In the genomic region with DNA sequence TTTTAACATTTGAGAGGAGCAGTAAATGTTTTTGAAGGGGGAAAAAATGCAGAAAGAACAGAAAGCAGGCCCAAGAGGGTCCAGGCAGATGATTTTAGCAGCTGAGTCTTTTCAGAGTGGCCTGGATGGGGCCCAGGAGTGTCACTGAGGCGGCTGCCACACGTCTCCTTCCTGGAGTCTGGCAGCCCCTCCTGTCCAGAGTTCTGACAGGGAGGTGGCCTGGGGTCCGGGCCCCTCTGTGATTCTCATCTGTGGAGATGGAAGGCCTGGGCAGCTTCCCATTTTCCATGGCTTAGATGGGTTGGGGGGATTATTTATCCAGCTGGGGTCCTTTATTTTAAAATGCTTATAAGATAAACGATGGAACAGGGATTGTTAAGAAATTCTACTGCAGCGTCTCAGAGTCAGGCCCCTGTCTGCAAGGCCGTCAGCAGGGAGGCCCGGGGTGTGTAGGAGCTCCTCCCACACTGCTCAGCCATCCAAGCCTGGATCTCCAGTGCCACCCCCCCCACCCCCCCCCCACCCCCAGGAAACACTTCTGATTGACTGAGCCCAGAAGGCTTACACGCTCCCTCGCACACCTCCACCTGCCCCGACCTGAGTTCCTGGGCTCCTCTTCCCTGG, we compare ENCODE assay signal across 14 mouse cellular contexts. TPM values are rescaled to one million over a fixed set of nuclear protein-coding genes. Genes with fewer than 3 reads are reported as not detected.
DNase-seq lines count a peak whose midpoint lies in the region; ATAC-seq and TF ChIP-seq lines count a peak whose summit lies in the region.
"Had no signal": no experiment of that assay in that cellular context is flagged by ENCODE, and none has a peak within 500 bp of the region (broad histone marks: within the 10 kb centered on the region; RNA-seq: fewer than 3 reads in every experiment).

No protein-coding gene starts in this region.

- H3K4me3 ChIP-seq in lung, embryonic 14.5 days (ENCODE audit: low read depth, low read length): no peak overlapping the region
- H3K4me3 ChIP-seq in limb, embryonic 14.5 days (replicated peaks; ENCODE audit: low read length): no peak overlapping the region
- H3K4me3 ChIP-seq in forebrain, embryonic 12.5 days (replicated peaks): no peak overlapping the region
- H3K4me3 ChIP-seq: forebrain, embryonic 13.5 days had no signal

- DNase-seq in gastrocnemius, postnatal 25 days: peak; percentile 53
- no peak for DNase-seq in gastrocnemius, adult 8-10 months (ENCODE audit: low spot score in 2 of 2)
- DNase-seq in lung, embryonic 14.5 days: peak; percentile 87
- no peak for DNase-seq in lung, postnatal 25 days (ENCODE audit: low spot score)
- DNase-seq in limb, embryonic 14.5 days (ENCODE audit: low spot score): peak; percentile 48
- DNase-seq in frontal cortex, postnatal 14 days (ENCODE audit: low spot score in 2 of 2): no peak
- DNase-seq: adrenal gland, postnatal 36 days; cerebellum, adult 18-20 months; right cerebral cortex, postnatal 4 days had no signal

- ATAC-seq in lung, embryonic 14.5 days (ENCODE audit: insufficient read depth): peak; percentile 92
- peak; percentile 79 for ATAC-seq in limb, embryonic 14.5 days (ENCODE audit: low FRiP score, low read depth)
- no peak for ATAC-seq in forebrain, embryonic 12.5 days (ENCODE audit: low FRiP score)
- ATAC-seq in cerebellum, adult (ENCODE audit: insufficient number of reproducible peaks, low FRiP score, low TSS enrichment): no peak
- ATAC-seq: forebrain, embryonic 13.5 days had no signal

- peak overlapping the region; percentile 69; the same call in 1 of the 2 replicates for H3K27ac ChIP-seq in lung, embryonic 14.5 days (ENCODE audit: low read depth)
- H3K27ac ChIP-seq in limb, embryonic 14.5 days (replicated peaks; ENCODE audit: low read depth, low read length): peak overlapping the region; percentile 63
- H3K27ac ChIP-seq in forebrain, embryonic 12.5 days: no peak overlapping the region
- H3K27ac ChIP-seq: forebrain, embryonic 13.5 days; hindbrain, embryonic 14.5 days; macrophage had no signal

- H3K9ac ChIP-seq in lung, embryonic 14.5 days: no peak overlapping the region; the same call in 1 of the 2 replicates
- no peak overlapping the region for H3K9ac ChIP-seq in limb, embryonic 14.5 days (ENCODE audit: low read depth, low read length, severe bottlenecking)
- H3K9ac ChIP-seq in forebrain, embryonic 12.5 days: no peak overlapping the region
- H3K9ac ChIP-seq: forebrain, embryonic 13.5 days; hindbrain, embryonic 14.5 days had no signal

- H3K36me3 ChIP-seq in lung, embryonic 14.5 days (ENCODE audit: insufficient read depth): no peaks in the 10 kb centered on the region
- no peaks in the 10 kb centered on the region for H3K36me3 ChIP-seq in limb, embryonic 14.5 days (ENCODE audit: control insufficient read depth, insufficient read depth, low read length)
- no peaks in the 10 kb centered on the region for H3K36me3 ChIP-seq in forebrain, embryonic 12.5 days (replicated peaks)

- WGBS in lung, embryonic 14.5 days: 24% methylated on average over 10 of the region's 10 CpGs
- WGBS in limb, embryonic 14.5 days: 46% methylated on average over 10 of the region's 10 CpGs
- 65% methylated on average over 10 of the region's 10 CpGs for WGBS in forebrain, embryonic 12.5 days

- peaks cover 14% of the 10 kb centered on the region; the same call in 1 of the 2 replicates for H3K4me1 ChIP-seq in lung, embryonic 14.5 days (ENCODE audit: insufficient read depth)
- H3K4me1 ChIP-seq in limb, embryonic 14.5 days (ENCODE audit: control insufficient read depth, insufficient read depth, low read length): peaks cover 5% of the 10 kb centered on the region; the same call in 1 of the 2 replicates
- no peaks in the 10 kb centered on the region for H3K4me1 ChIP-seq in forebrain, embryonic 12.5 days
- H3K4me1 ChIP-seq: forebrain, embryonic 13.5 days had no signal

- H3K4me2 ChIP-seq in lung, embryonic 14.5 days: no peak overlapping the region
- H3K4me2 ChIP-seq in limb, embryonic 14.5 days (replicated peaks; ENCODE audit: low read depth, low read length, severe bottlenecking): no peak overlapping the region
- no peak overlapping the region for H3K4me2 ChIP-seq in forebrain, embryonic 12.5 days
- H3K4me2 ChIP-seq: forebrain, embryonic 13.5 days; hindbrain, embryonic 14.5 days had no signal

- H3K27me3 ChIP-seq in lung, embryonic 14.5 days (ENCODE audit: insufficient read depth, low read length): no peaks in the 10 kb centered on the region
- H3K27me3 ChIP-seq in limb, embryonic 14.5 days (ENCODE audit: control insufficient read depth, insufficient read depth, low read length): no peaks in the 10 kb centered on the region
- H3K27me3 ChIP-seq in forebrain, embryonic 12.5 days: 0 out of 2 replicates have a peak, but pooled peaks cover 4% of the 10 kb centered on the region
- H3K27me3 ChIP-seq: forebrain, embryonic 13.5 days had no signal

- TF ChIP-seq POLR2A in limb, embryonic 14.5 days (IDR thresholded peaks at IDR 0.05; ENCODE audit: borderline replicate concordance, extremely low read depth, insufficient read depth, insufficient read length): no peak

- no peak for TF ChIP-seq CTCF in lung, embryonic 14.5 days (IDR thresholded peaks at IDR 0.05; ENCODE audit: low read depth)

- no peaks in the 10 kb centered on the region for H3K9me3 ChIP-seq in lung, embryonic 14.5 days (ENCODE audit: low read depth, low read length)
- H3K9me3 ChIP-seq in limb, embryonic 14.5 days (ENCODE audit: control insufficient read depth, low read length): no peaks in the 10 kb centered on the region
- no peaks in the 10 kb centered on the region for H3K9me3 ChIP-seq in forebrain, embryonic 12.5 days
- H3K9me3 ChIP-seq: forebrain, embryonic 13.5 days had no signal

RNA-seq across cellular contexts. Expression of gene Htra3, which starts 37.5 kb away (rescaled TPM):
- 10 to 100 TPM; 37.4 to 46.7 TPM for total RNA-seq in gastrocnemius, postnatal 25 days (2021)
- 10 to 100 TPM; 19.9 to 34.2 (median 25.1) TPM for total RNA-seq in gastrocnemius, adult 8-10 months (2022)
- polyA plus RNA-seq in lung, embryonic 14.5 days (2014; fragmentation: Nextera tagmentation; extraction: Ambion mirVana): 19.6 and 21.9 TPM in 2 replicates
- 48.8 and 73.1 TPM in 2 replicates for polyA plus RNA-seq in limb, embryonic 14.5 days (2012; rRNA removed)
- polyA plus RNA-seq in limb, embryonic 14.5 days (2014; fragmentation: Nextera tagmentation; extraction: Ambion mirVana): 49.2 and 59.2 TPM in 2 replicates
- 5.9 and 8.2 TPM in 2 replicates for polyA plus RNA-seq in forebrain, embryonic 12.5 days (2016; fragmentation: Nextera tagmentation; extraction: Ambion mirVana)

RNA-seq across cellular contexts. Expression of gene Acox3, which starts 59.2 kb away (rescaled TPM):
- 10 to 100 TPM; 16.4 to 18.9 TPM for total RNA-seq in gastrocnemius, postnatal 25 days (2021)
- total RNA-seq in gastrocnemius, adult 8-10 months (2022): 10 to 100 TPM; 14.6 to 20.0 (median 17.2) TPM
- polyA plus RNA-seq in lung, embryonic 14.5 days (2014; fragmentation: Nextera tagmentation; extraction: Ambion mirVana): 13.8 and 13.9 TPM in 2 replicates
- polyA plus RNA-seq in limb, embryonic 14.5 days (2012; rRNA removed): 31.1 and 31.3 TPM in 2 replicates
- polyA plus RNA-seq in limb, embryonic 14.5 days (2014; fragmentation: Nextera tagmentation; extraction: Ambion mirVana): 14.2 and 15.0 TPM in 2 replicates
- polyA plus RNA-seq in forebrain, embryonic 12.5 days (2016; fragmentation: Nextera tagmentation; extraction: Ambion mirVana): 15.6 and 17.6 TPM in 2 replicates

Comparison
In these comparisons a context has a peak if more than half of its experiments do, and no peak if none do; other contexts are left out.
1. DNase-seq: peak in gastrocnemius, postnatal 25 days (single experiment), lung, embryonic 14.5 days (single experiment) and limb, embryonic 14.5 days (single experiment); none in gastrocnemius, adult 8-10 months (0 of 2), lung, postnatal 25 days (single experiment) and frontal cortex, postnatal 14 days (0 of 2).
2. ATAC-seq: peak in lung, embryonic 14.5 days (single experiment) and limb, embryonic 14.5 days (single experiment); none in forebrain, embryonic 12.5 days (single experiment) and cerebellum, adult (single experiment).